Mouse (Mus musculus) kidney, adult 18-20 months (tissue): ENCODE results near the gene Spindoc.

ENCODE experiments used
- DNase-seq: peaks from one replicate; pipeline ENCODE4 v3.0.0; 2021

Spindoc gene

DNA sequence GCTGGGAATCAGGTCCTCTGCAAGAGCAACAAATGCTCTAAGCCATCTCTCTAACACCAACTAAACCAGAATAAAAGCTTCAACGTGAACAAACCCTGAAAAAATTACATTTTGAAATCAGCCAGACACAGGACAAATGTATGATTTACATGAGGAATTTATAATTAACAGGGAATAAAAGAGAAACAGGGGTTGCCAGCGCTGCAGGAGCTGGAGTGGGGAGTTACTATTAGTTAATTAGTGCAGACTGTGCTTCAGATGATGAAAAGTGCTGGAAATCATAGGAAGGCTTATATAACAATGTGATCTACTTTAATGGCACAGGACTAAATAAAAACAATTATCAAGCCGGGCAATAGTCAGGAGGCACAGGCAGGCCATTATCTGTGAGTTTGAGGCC is 61.4 kb downstream of the Spindoc start:
- no peak for DNase-seq

DNA sequence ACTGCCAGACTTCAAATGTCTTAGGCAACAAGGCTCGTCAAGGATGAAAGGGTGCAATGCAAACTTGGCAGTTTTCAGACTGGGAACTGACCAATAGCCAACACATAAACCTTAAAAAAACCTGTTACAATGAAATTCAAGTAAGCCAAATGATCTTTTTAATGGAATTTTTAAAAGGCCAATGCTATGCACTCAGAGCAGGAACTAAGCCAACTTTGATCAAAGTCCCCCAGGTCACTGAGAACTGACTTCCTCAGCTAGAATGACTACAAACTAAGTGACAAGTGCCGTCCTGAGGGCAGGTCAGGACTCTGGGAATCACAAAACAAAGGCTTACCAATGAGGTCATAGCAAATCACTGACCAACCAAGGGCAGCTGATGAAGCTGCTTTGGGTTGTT is 62.6 kb downstream of the Spindoc start:
- no peak for DNase-seq

- no peak for DNase-seq
These were observed 65.1 kb downstream of the Spindoc start for GRCm38 (mm10) chr19:7317716-7318115.

DNA sequence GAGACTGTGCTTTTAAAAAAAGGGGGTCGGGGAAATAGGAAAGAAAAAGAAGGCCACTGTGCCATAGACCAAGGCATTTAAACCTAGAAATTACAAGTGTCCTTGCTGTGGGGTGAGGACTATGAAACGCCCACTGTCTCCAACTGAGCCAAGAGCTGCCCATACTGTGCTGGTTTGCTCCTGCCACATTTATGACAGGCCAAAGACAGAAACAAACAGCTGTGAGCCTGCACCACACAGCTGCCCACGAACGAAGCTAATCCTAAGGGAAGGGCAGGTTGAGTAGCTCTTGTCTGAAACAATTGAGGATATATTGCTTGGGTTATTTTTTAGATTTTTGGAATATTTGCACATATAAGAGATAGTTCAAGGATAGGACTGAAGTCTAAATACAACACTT is 66.0 kb downstream of the Spindoc start:
- no peak for DNase-seq

- DNase-seq, result no peak
These were observed 67.2 kb downstream of the Spindoc start for GRCm38 (mm10) chr19:7315587-7315984.

GRCm38 (mm10) chr19:7314976-7315586 is 67.7 kb downstream of the Spindoc start:
- no peak for DNase-seq

DNA sequence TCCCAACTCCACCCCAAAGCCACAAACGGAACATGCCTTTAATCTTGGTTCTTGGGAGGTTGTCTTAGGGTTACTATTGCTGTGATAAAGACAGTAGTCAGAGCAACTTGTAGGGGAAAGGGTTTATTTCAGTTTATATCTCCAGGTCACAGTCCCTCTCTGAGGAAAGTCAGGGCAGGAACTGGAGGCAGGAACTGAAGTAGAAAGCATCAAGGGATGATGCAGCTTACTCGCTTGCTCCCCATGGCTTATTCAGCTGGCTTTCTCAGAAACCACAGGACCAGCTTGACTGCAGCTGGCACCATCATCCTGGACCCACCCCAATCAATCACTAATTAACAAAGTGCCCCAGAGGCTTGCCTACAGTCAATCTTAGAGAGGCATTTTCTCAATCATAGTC is 69.1 kb downstream of the Spindoc start:
- no peak for DNase-seq

DNA sequence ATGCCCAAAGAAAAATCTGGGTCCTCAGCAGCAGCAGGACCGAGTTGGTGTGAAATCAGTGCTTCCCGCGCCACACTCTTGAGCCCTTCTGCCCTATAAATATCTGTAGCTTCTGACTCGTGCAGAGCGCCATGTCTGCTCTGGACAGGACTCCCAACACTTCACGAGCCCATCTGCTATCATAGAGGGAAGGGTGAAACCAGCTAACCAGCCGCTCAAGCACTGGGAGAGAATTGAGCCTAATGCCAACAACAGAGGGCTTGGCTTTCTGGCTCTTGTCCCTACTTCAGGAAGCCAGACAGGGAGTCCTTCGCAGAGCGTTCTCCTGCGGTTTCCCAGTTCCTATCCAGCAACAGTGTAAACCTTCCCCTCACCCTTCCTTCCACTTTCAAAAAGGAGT is 71.5 kb downstream of the Spindoc start:
- no peak for DNase-seq

- DNase-seq, result peak; percentile 77
These were observed 72.1 kb downstream of the Spindoc start for GRCm38 (mm10) chr19:7310704-7311103.

DNA sequence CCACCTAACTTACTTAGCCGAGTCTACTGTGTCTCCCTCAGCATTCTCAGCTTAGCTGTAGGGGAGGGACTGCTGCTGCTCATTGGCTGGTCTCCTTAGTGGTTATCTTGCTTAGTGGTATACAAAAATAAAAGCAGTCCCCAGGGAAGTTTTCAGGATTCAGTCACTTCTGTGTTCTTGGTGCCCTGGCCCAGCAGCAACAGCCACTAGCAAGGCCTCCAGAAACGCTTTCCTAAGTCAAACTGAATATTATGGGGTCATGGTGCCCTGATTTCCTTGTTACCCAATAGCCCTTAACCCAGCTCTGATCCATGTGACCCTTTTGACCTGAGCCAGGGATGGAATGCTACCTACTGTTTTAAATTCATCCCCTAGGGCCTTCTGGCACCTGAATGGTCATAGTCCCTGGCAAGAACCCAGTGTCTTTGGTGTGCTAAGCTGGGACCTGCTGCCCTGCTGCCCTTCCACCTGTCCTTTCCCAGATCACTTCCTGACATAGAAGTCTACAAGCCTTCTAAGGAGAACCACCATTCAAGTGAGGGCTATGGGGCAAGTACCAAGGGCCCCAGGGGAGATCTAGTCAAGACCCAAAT is 73.0 kb downstream of the Spindoc start:
- DNase-seq, result peak; percentile 69

- DNase-seq, result peak; percentile 83
These were observed 74.6 kb downstream of the Spindoc start for GRCm38 (mm10) chr19:7307995-7308770.

- DNase-seq, result peak; percentile 54
These were observed 75.8 kb downstream of the Spindoc start for GRCm38 (mm10) chr19:7306968-7307367.

DNA sequence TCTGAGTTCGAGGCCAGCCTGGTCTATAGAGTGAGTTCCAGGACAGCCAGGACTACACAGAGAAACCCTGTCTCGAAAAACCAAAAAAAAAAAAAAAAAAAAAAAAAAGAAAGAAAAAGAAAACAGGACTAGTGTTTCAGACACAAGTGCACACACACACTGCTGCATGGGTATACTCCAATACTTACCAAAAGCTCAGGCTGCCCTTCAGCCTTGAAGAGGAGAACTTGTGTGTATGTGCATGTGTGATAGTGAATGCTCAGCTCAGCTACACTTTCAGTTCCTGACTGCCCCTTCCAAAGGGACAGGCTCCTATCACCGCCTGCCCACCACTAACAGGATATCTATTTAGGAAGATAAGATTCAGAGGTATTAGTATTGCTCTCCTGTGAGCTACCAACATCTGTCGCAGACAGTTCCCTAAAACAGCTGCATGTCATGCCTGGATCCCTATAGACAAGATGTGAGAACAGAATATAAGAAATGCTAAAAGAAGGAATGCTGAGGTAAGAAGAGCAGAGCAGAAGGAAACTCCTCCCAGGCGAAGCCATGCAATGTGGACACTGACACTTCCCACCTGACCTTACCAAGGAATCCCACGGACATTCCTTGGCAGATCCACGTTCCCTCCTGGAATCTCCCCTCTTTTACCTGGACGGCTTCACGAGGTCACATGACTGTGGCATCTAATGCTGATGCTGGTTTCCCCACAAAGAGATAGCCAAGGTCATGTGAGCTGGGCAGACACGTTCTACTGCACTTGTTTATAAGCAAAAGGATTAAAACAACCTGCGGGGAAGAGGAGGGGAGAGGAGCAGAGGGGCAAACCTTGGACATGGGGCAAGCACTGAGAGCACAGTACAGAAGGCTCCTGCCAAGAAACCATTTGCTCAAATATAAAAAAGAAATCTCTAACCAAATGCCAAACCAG is 77.1 kb downstream of the Spindoc start:
- peak; percentile 74 for DNase-seq

DNA sequence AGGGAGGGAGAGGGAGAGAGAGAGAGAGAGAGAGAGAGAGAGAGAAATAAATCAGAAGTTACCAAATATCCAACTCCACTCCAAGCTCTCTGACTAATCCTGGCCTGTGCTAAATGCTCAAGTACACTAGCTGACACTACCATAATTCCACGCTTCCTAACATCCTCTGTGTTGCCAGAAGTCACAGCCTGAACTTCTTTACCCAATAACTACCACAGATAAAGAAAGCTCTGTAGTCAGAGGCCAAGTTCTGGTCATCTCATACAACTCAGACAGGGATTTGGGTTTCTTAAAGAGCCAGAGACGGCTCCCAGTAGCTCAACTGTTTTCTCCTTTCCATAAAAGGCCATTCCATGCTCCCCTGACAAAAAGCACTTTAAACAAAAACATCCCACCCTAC is 78.0 kb downstream of the Spindoc start:
- DNase-seq, result no peak
